Comparison of ENCODE assay signal across 9 mouse cellular contexts in the genomic region with DNA sequence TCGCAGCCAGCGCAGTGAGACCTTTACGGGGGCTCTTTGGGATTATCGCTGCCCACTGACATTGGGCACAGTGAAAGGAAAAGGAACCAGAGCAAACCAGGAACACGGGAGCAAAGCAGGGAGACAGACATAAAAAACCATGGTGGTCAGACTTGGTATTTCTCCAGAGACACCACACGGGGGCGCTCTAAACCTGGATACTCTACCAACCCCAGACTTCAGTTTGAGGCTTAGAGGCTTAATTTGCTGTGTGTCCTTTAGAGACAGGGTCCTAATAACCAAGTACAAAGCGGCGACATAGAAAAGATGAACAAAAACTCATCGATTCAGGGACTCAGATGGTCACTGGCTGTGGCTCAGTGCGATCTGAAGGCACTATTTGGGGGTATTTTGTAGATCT. TPM values are rescaled to one million over a fixed set of nuclear protein-coding genes. Genes with fewer than 3 reads are reported as not detected.
DNase-seq lines count a peak whose midpoint lies in the region; ATAC-seq and TF ChIP-seq lines count a peak whose summit lies in the region.
"Had no signal": no experiment of that assay in that cellular context is flagged by ENCODE, and none has a peak within 500 bp of the region (broad histone marks: within the 10 kb centered on the region; RNA-seq: fewer than 3 reads in every experiment).

No protein-coding gene starts in this region.

- no peak overlapping the region for H3K4me2 ChIP-seq in kidney, postnatal 0 days (ENCODE audit: low read length)
- no peak overlapping the region for H3K4me2 ChIP-seq in stomach, postnatal 0 days (replicated peaks; ENCODE audit: low read depth)

- peak; percentile 51 to 66 for DNase-seq in adrenal gland, adult (ENCODE audit: inconsistent age in 2 of 2, low spot score in 1 of 2)
- no peak for DNase-seq in adrenal gland, adult 8-10 months
- peak; percentile 7 for DNase-seq in thymus, postnatal 0 days (ENCODE audit: low spot score)
- DNase-seq in thymus, adult 18-20 months = no peak
- DNase-seq in embryonic facial prominence, embryonic 10.5 days (ENCODE audit: low spot score) = peak; percentile 72
- peak; percentile 82 for DNase-seq in kidney, postnatal 0 days (ENCODE audit: low spot score)
- peak; percentile 36 for DNase-seq in lung, postnatal 10 days
- peak; percentile 66 for DNase-seq in stomach, postnatal 0 days (ENCODE audit: low spot score)

- TF ChIP-seq EP300 in stomach, postnatal 0 days (optimal IDR thresholded peaks at IDR 0.05) = no peak

- no peak overlapping the region for H3K27ac ChIP-seq in embryonic facial prominence, embryonic 10.5 days (replicated peaks)
- no peak overlapping the region for H3K27ac ChIP-seq in kidney, postnatal 0 days
- no peak overlapping the region for H3K27ac ChIP-seq in stomach, postnatal 0 days (replicated peaks)

- WGBS in embryonic facial prominence, embryonic 10.5 days = 13% methylated on average over 11 of the region's 11 CpGs
- WGBS in kidney, postnatal 0 days = 16% methylated on average over 11 of the region's 11 CpGs
- 15% methylated on average over 11 of the region's 11 CpGs for WGBS in stomach, postnatal 0 days

- no peak overlapping the region for H3K9ac ChIP-seq in kidney, postnatal 0 days (ENCODE audit: low read depth, low read length)
- H3K9ac ChIP-seq in stomach, postnatal 0 days (ENCODE audit: low read length) = no peak overlapping the region

- 0 out of 2 replicates have a peak, but pooled peaks cover under 1% of the 10 kb centered on the region for H3K4me1 ChIP-seq in embryonic facial prominence, embryonic 10.5 days
- no peaks in the 10 kb centered on the region for H3K4me1 ChIP-seq in kidney, postnatal 0 days (replicated peaks; ENCODE audit: insufficient read depth, low read length)
- no peaks in the 10 kb centered on the region for H3K4me1 ChIP-seq in stomach, postnatal 0 days (replicated peaks; ENCODE audit: control insufficient read depth, insufficient read depth)

- no peaks in the 10 kb centered on the region for H3K36me3 ChIP-seq in embryonic facial prominence, embryonic 10.5 days (replicated peaks)
- H3K36me3 ChIP-seq in kidney, postnatal 0 days (ENCODE audit: insufficient read depth, low read length) = no peaks in the 10 kb centered on the region
- H3K36me3 ChIP-seq in stomach, postnatal 0 days (ENCODE audit: control insufficient read depth, insufficient read depth, low read length) = no peaks in the 10 kb centered on the region

- peaks cover 4% of the 10 kb centered on the region; the same call in 1 of the 2 replicates for H3K9me3 ChIP-seq in embryonic facial prominence, embryonic 10.5 days
- 0 out of 2 replicates have a peak, but pooled peaks cover under 1% of the 10 kb centered on the region for H3K9me3 ChIP-seq in kidney, postnatal 0 days (replicated peaks; ENCODE audit: low read length)
- H3K9me3 ChIP-seq in stomach, postnatal 0 days (ENCODE audit: control insufficient read depth, low read length) = no peaks in the 10 kb centered on the region

- no peak overlapping the region for H3K4me3 ChIP-seq in embryonic facial prominence, embryonic 10.5 days
- no peak overlapping the region for H3K4me3 ChIP-seq in kidney, postnatal 0 days (replicated peaks; ENCODE audit: low read depth, low read length)
- H3K4me3 ChIP-seq in stomach, postnatal 0 days (ENCODE audit: low read depth, low read length) = no peak overlapping the region

- peak; percentile 90 for TF ChIP-seq CTCF in kidney, postnatal 0 days (IDR thresholded peaks at IDR 0.05; ENCODE audit: low read depth)
- TF ChIP-seq CTCF in stomach, postnatal 0 days (IDR thresholded peaks at IDR 0.05; ENCODE audit: low read depth) = peak; percentile 84

- peaks cover 15% of the 10 kb centered on the region for H3K27me3 ChIP-seq in embryonic facial prominence, embryonic 10.5 days (replicated peaks; ENCODE audit: low read depth, poor library complexity, severe bottlenecking)
- H3K27me3 ChIP-seq in kidney, postnatal 0 days (ENCODE audit: insufficient read depth, low read length) = no peaks in the 10 kb centered on the region
- no peaks in the 10 kb centered on the region for H3K27me3 ChIP-seq in stomach, postnatal 0 days (ENCODE audit: control insufficient read depth, insufficient read depth, low read length)

- ATAC-seq in kidney, postnatal 0 days (replicated peaks; ENCODE audit: low FRiP score, low read depth) = no peak
- ATAC-seq in stomach, postnatal 0 days (ENCODE audit: low FRiP score, low TSS enrichment) = 0 out of 2 replicates have a peak, but pooled peaks have one; percentile 39

RNA-seq across cellular contexts. Expression of gene Kcnk1, which starts 39.3 kb away (rescaled TPM):
- 10 to 100 TPM in 2 of 4 experiments, 1 to 10 TPM in 2; 2.8 to 46.3 (median 18.4) TPM for total RNA-seq in adrenal gland, adult 8-10 months (2022)
- polyA plus RNA-seq in thymus, postnatal 0 days (2015; fragmentation: Nextera tagmentation; extraction: Ambion mirVana) = 1.5 and 1.9 TPM in 2 replicates
- polyA plus RNA-seq in embryonic facial prominence, embryonic 10.5 days (2016; fragmentation: Nextera tagmentation; extraction: Ambion mirVana) = 17.0 and 17.9 TPM in 2 replicates
- polyA plus RNA-seq in kidney, postnatal 0 days (2015; fragmentation: Nextera tagmentation; extraction: Ambion mirVana) = 66.5 and 72.5 TPM in 2 replicates
- 63.1 and 65.6 TPM in 2 replicates for polyA plus RNA-seq in stomach, postnatal 0 days (2015; fragmentation: Nextera tagmentation; extraction: Ambion mirVana)
- polyA plus RNA-seq: C2C12 had no signal

RNA-seq across cellular contexts. Expression of gene Map3k21, which starts 45.4 kb away (rescaled TPM):
- 1 to 10 TPM; 1.5 to 2.9 (median 1.7) TPM for total RNA-seq in adrenal gland, adult 8-10 months (2022)
- polyA plus RNA-seq in thymus, postnatal 0 days (2015; fragmentation: Nextera tagmentation; extraction: Ambion mirVana) = 0.03 TPM in 1 of 2 replicates, not detected in the other
- polyA plus RNA-seq in embryonic facial prominence, embryonic 10.5 days (2016; fragmentation: Nextera tagmentation; extraction: Ambion mirVana) = 0.04 and 0.06 TPM in 2 replicates
- 3.9 and 4.4 TPM in 2 replicates for polyA plus RNA-seq in kidney, postnatal 0 days (2015; fragmentation: Nextera tagmentation; extraction: Ambion mirVana)
- 1.1 and 1.2 TPM in 2 replicates for polyA plus RNA-seq in stomach, postnatal 0 days (2015; fragmentation: Nextera tagmentation; extraction: Ambion mirVana)
- polyA plus RNA-seq: C2C12 had no signal

RNA-seq across cellular contexts. Expression of gene Pcnx2, which starts 57.6 kb away (rescaled TPM):
- total RNA-seq in adrenal gland, adult 8-10 months (2022) = under 1 TPM; 0.29 to 0.77 (median 0.63) TPM
- 0.03 and 0.07 TPM in 2 replicates for polyA plus RNA-seq in thymus, postnatal 0 days (2015; fragmentation: Nextera tagmentation; extraction: Ambion mirVana)
- polyA plus RNA-seq in embryonic facial prominence, embryonic 10.5 days (2016; fragmentation: Nextera tagmentation; extraction: Ambion mirVana) = 0.10 and 0.15 TPM in 2 replicates
- polyA plus RNA-seq in kidney, postnatal 0 days (2015; fragmentation: Nextera tagmentation; extraction: Ambion mirVana) = 0.13 and 0.18 TPM in 2 replicates
- polyA plus RNA-seq in stomach, postnatal 0 days (2015; fragmentation: Nextera tagmentation; extraction: Ambion mirVana) = 0.17 and 0.22 TPM in 2 replicates
- polyA plus RNA-seq: C2C12 had no signal

Comparison
In these comparisons a context has a peak if more than half of its experiments do, and no peak if none do; other contexts are left out.
1. DNase-seq: peak in adrenal gland, adult (2 of 2), thymus, postnatal 0 days (single experiment), embryonic facial prominence, embryonic 10.5 days (single experiment), kidney, postnatal 0 days (single experiment), lung, postnatal 10 days (single experiment) and stomach, postnatal 0 days (single experiment); none in adrenal gland, adult 8-10 months (single experiment) and thymus, adult 18-20 months (0 of 2).